Mouse (Mus musculus): ENCODE results near the gene Gm38431. TPM values are rescaled to one million over a fixed set of nuclear protein-coding genes. Genes with fewer than 3 reads are reported as not detected.

The Gm38431 gene
- total RNA-seq (2023), result 9.4 TPM

DNA sequence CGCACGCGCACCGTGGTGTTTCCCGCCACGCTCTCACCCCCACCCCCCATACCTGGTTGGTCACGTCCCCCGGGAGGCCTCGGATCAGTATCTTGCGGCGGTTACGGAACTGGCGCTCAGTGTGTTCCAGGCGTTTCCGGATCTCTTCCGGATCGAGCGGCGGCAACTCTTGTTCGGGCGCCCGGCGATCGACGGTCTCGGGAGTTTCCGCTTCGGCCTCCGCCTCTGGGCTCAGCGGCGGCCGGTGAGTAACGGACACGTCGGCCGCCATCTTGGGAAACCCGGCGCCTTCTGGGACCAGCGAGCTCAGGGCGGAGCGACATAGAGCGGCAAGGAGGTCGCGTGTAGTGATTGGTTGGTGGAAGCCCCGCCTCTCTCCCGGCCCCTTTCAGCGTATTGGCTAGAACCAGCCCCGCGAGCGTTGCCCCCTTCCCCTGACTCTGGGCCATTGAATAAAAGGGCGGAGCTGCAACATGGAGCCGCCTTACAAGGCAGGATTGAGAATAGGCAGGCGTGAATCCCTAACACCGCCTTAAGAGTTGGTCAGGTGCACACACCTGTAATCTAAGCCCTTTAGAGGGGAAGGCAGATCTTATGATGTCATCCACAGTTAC lies at the start of gene Gm38431, which contains the start of gene Raver1:
Gm38431 (minus strand) TSS at position 291 of the 614 bp plus-strand sequence.
Raver1 (minus strand) TSS at position 302 of the 614 bp plus-strand sequence.

DNA sequence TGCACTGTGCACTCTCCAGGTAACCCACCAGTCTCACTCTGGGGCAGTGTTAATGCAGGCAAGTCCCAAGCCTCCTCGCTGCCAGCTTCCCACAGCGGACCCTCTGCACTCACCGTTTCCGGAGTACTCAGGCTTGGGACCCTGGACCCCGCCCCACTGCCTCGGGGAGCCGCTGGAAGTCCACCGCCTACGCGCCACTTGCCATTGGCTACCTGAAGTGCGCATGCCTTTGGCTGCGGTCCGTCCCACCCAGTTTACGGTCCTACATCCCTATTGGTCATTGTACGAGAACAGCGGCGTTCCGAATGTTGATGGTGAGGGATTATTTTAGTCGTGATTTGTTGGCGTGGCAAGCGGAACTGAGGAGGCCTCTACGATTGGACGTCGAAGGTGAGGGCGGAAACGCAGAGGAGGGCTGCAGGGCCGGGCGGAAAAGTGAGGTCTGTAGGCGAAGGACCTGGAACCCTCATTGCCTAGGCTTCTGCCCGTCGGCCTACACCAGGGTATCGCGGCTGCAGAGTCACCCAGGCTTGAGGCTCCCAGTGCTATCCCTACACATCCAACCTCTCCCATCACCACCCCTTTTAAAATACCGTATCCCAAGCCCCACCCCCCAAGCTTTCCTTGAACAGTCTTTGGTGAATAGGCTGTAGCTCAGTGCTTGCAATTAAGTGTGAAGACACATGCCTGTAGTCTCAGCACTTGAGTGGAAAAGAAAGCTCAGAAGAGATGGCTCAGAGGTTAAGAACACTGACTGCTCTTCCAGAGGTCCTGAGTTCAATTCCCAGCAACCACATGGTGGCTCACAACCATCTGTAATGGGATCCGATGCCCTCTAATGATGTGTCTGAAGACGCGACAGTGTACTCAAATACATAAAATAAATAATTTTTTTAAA lies 39.5 kb upstream of the Gm38431 start, which contains the start of gene Tyk2:
Tyk2 (minus strand) TSS at position 185 of the 898 bp plus-strand sequence.

GRCm38 (mm10) chr9:21073044-21073840 lies 18.6 kb downstream of the Gm38431 start, which contains the start of the genes Gm49373 and Fdx1l:
TSS of gene Gm49373 (minus strand) at chr9:21073096.
TSS of gene Fdx1l (minus strand) at chr9:21073614.

GRCm38 (mm10) chr9:21067006-21067684 lies 24.7 kb downstream of the Gm38431 start, which contains the start of gene Zglp1:
TSS of gene Zglp1 (minus strand) at chr9:21067093.

GRCm38 (mm10) chr9:21031896-21032351 lies 59.9 kb downstream of the Gm38431 start, which contains the start of gene Icam5:
TSS of gene Icam5 (plus strand) at chr9:21032073.

GRCm38 (mm10) chr9:21029291-21030054 lies 62.3 kb downstream of the Gm38431 start, which contains the start of gene Icam4:
TSS of gene Icam4 (plus strand) at chr9:21029373.

Other genes with a start within 250 kb of the Gm38431 start
- 51.6 TPM for gene A230050P20Rik, start 223.4 kb downstream of the Gm38431 start, total RNA-seq (2023)
- gene Angptl6, start 212.3 kb downstream of the Gm38431 start, total RNA-seq (2023), result 2.5 TPM
- gene Ppan, start 203.8 kb downstream of the Gm38431 start, total RNA-seq (2023), result 87.1 TPM
- gene Eif3g, start 193.4 kb downstream of the Gm38431 start, total RNA-seq (2023), result 188 TPM
- 82.3 TPM for gene Dnmt1, start 132.1 kb downstream of the Gm38431 start, total RNA-seq (2023)
- 4.7 TPM for gene S1pr2, start 115.2 kb downstream of the Gm38431 start, total RNA-seq (2023)
- gene Mrpl4, start 89.3 kb downstream of the Gm38431 start, total RNA-seq (2023), result 53.2 TPM
- gene Icam1, start 76.0 kb downstream of the Gm38431 start, total RNA-seq (2023), result 19.5 TPM
- gene Icam4, start 62.6 kb downstream of the Gm38431 start, total RNA-seq (2023), result not detected
- gene Icam5, start 59.9 kb downstream of the Gm38431 start, total RNA-seq (2023), result 0.18 TPM
- gene Zglp1, start 24.9 kb downstream of the Gm38431 start, total RNA-seq (2023), result not detected
- gene Gm49373, start 18.9 kb downstream of the Gm38431 start, total RNA-seq (2023), result 0.83 TPM
- gene Fdx1l, start 18.4 kb downstream of the Gm38431 start, total RNA-seq (2023), result 27.6 TPM
- gene Raver1, start within 50 bp of the Gm38431 start, total RNA-seq (2023), result 112 TPM
- gene Tyk2, start 39.2 kb upstream of the Gm38431 start, total RNA-seq (2023), result 50.3 TPM
- 131 TPM for gene Cdc37, start 58.0 kb upstream of the Gm38431 start, total RNA-seq (2023)
- 1.6 TPM for gene Pde4a, start 73.7 kb upstream of the Gm38431 start, total RNA-seq (2023)
- 37.3 TPM for gene Keap1, start 147.4 kb upstream of the Gm38431 start, total RNA-seq (2023)
- gene S1pr5, start 156.4 kb upstream of the Gm38431 start, total RNA-seq (2023), result 0.44 TPM
- 51.6 TPM for gene Atg4d, start 173.3 kb upstream of the Gm38431 start, total RNA-seq (2023)
- gene Kri1, start 196.0 kb upstream of the Gm38431 start, total RNA-seq (2023), result 172 TPM
- 47.6 TPM for gene Cdkn2d, start 199.4 kb upstream of the Gm38431 start, total RNA-seq (2023)
- gene Ap1m2, start 220.3 kb upstream of the Gm38431 start, total RNA-seq (2023), result 4.0 TPM
- gene Slc44a2, start 228.7 kb upstream of the Gm38431 start, total RNA-seq (2023), result 379 TPM